Mouse (Mus musculus) ES-Bruce4 (cell line): Measurements from ENCODE around the gene Sqor. TPM values are rescaled to one million over a fixed set of nuclear protein-coding genes. Genes with fewer than 3 reads are reported as not detected.

Experiments
- H3K27ac ChIP-seq: 2 replicates; pipeline ENCODE4 v1.5.1; 2012; ENCODE audit warnings: low read length, inconsistent platforms; ENCODE audit not compliant: insufficient read depth
- H3K27me3 ChIP-seq: 2 replicates; pipeline ENCODE4 v1.6.1; 2012; ENCODE audit warnings: mild to moderate bottlenecking, low read length, inconsistent platforms; ENCODE audit not compliant: control insufficient read depth, poor library complexity, insufficient read depth, severe bottlenecking
- H3K36me3 ChIP-seq: 2 replicates; pipeline ENCODE4 v1.6.1; 2012; ENCODE audit warnings: inconsistent platforms, mild to moderate bottlenecking, low read length, moderate library complexity; ENCODE audit not compliant: control insufficient read depth, poor library complexity, insufficient read depth, severe bottlenecking
- H3K4me1 ChIP-seq: one replicate; pipeline ENCODE4 v1.8.1; 2011; ENCODE audit warnings: low read length; ENCODE audit not compliant: control insufficient read depth, insufficient read depth
- H3K4me3 ChIP-seq: 2 replicates; pipeline ENCODE4 v1.5.1; 2011; ENCODE audit warnings: low read depth, mild to moderate bottlenecking, low read length
- H3K9ac ChIP-seq: 2 replicates; pipeline ENCODE4 v1.6.1; 2012; ENCODE audit warnings: low read depth, mild to moderate bottlenecking, inconsistent platforms; ENCODE audit not compliant: poor library complexity, severe bottlenecking
- H3K9me3 ChIP-seq: replicated peaks from 2 replicates; pipeline ENCODE4 v1.6.1; 2012; ENCODE audit warnings: mild to moderate bottlenecking, low read length, inconsistent platforms; ENCODE audit not compliant: control insufficient read depth, poor library complexity, insufficient read depth, severe bottlenecking
- CTCF ChIP-seq: IDR thresholded peaks from one replicate; pipeline ENCODE4 v1.8.1; 2011; ENCODE audit warnings: low read depth, low read length
- EP300 ChIP-seq: IDR thresholded peaks from 2 replicates; pipeline ENCODE4 v1.6.1; 2011; ENCODE audit warnings: low read depth, low read length; ENCODE audit not compliant: insufficient read depth
- POLR2A ChIP-seq: IDR thresholded peaks from one replicate; pipeline ENCODE4 v1.8.1; 2011; ENCODE audit warnings: low read length; ENCODE audit not compliant: insufficient read depth
- polyA plus RNA-seq: library from polyadenylated mRNA; stranded (reverse); fragments of >200 nt; gene quantifications from 2 replicates; pipeline ENCODE4 v1.2.4, GENCODE M21; 2011; ENCODE audit warnings: low read depth; ENCODE audit not compliant: missing spikeins, insufficient read depth, insufficient read length

Gene Sqor
- polyA plus RNA-seq, 1 experiment = 0.97 TPM

- no peak overlapping the region for H3K4me3 ChIP-seq
- H3K36me3 ChIP-seq = no peaks in the 10 kb centered on the region
- no peak overlapping the region for H3K9ac ChIP-seq
- TF ChIP-seq CTCF (no peak), POLR2A (no peak), EP300 (no peak)
- H3K9me3 ChIP-seq = peaks cover 1% of the 10 kb centered on the region; the same call in 1 of the 2 replicates
- no peaks in the 10 kb centered on the region for H3K27me3 ChIP-seq
- H3K4me1 ChIP-seq = no peaks in the 10 kb centered on the region
- no peak overlapping the region for H3K27ac ChIP-seq
Observed at GRCm38 (mm10) chr2:122789730-122790129, 24.7 kb downstream of the Sqor start.

- no peaks in the 10 kb centered on the region; the same call in 1 of the 2 replicates for H3K9me3 ChIP-seq
- no peaks in the 10 kb centered on the region for H3K4me1 ChIP-seq
- TF ChIP-seq EP300 (no peak), POLR2A (no peak), CTCF (no peak)
- no peaks in the 10 kb centered on the region for H3K36me3 ChIP-seq
- no peaks in the 10 kb centered on the region for H3K27me3 ChIP-seq
- H3K9ac ChIP-seq = no peak overlapping the region
- no peak overlapping the region for H3K27ac ChIP-seq
- H3K4me3 ChIP-seq = no peak overlapping the region
Observed at GRCm38 (mm10) chr2:122804392-122804791, 39.4 kb downstream of the Sqor start.

- Histone ChIP-seq H3K27ac (no peak overlapping the region), H3K9ac (no peak overlapping the region), H3K4me3 (no peak overlapping the region), H3K4me1 (no peaks in the 10 kb centered on the region), H3K36me3 (no peaks in the 10 kb centered on the region), H3K9me3 (no peaks in the 10 kb centered on the region), H3K27me3 (no peaks in the 10 kb centered on the region)
- TF ChIP-seq POLR2A (no peak), CTCF (no peak), EP300 (no peak)
Observed at GRCm38 (mm10) chr2:122806040-122806439, 41.0 kb downstream of the Sqor start.

- Histone ChIP-seq H3K36me3 (no peaks in the 10 kb centered on the region), H3K9ac (no peak overlapping the region), H3K4me1 (no peaks in the 10 kb centered on the region), H3K27ac (no peak overlapping the region), H3K4me3 (no peak overlapping the region), H3K27me3 (no peaks in the 10 kb centered on the region), H3K9me3 (no peaks in the 10 kb centered on the region)
- no peak for TF ChIP-seq EP300
- TF ChIP-seq POLR2A = no peak
- TF ChIP-seq CTCF = no peak
Observed at GRCm38 (mm10) chr2:122809027-122809426, 44.0 kb downstream of the Sqor start.

GRCm38 (mm10) chr2:122816986-122817385 is 51.9 kb downstream of the Sqor start:
- no peak overlapping the region for H3K4me3 ChIP-seq
- H3K4me1 ChIP-seq = no peaks in the 10 kb centered on the region
- no peaks in the 10 kb centered on the region for H3K9me3 ChIP-seq
- H3K27ac ChIP-seq = no peak overlapping the region
- peaks cover 2% of the 10 kb centered on the region; the same call in 1 of the 2 replicates for H3K27me3 ChIP-seq
- no peak overlapping the region for H3K9ac ChIP-seq
- TF ChIP-seq POLR2A (no peak), CTCF (no peak), EP300 (no peak)
- H3K36me3 ChIP-seq = no peaks in the 10 kb centered on the region

- Histone ChIP-seq H3K4me3 (no peak overlapping the region), H3K27me3 (peaks cover 2% of the 10 kb centered on the region; the same call in 1 of the 2 replicates), H3K4me1 (no peaks in the 10 kb centered on the region), H3K36me3 (no peaks in the 10 kb centered on the region), H3K27ac (no peak overlapping the region), H3K9me3 (no peaks in the 10 kb centered on the region), H3K9ac (no peak overlapping the region)
- TF ChIP-seq EP300 = no peak
- no peak for TF ChIP-seq POLR2A
- no peak for TF ChIP-seq CTCF
Observed at GRCm38 (mm10) chr2:122821246-122821645, 56.2 kb downstream of the Sqor start.
